Mouse (Mus musculus) forebrain, postnatal 0 days (tissue): Measurements from ENCODE around the gene Papola. TPM values are rescaled to one million over a fixed set of nuclear protein-coding genes. Genes with fewer than 3 reads are reported as not detected.

Experiments
- ATAC-seq: fragments of 200-750 bp; cut with Nextera tagmentation; 2 replicates; pipeline ENCODE4 v1.8.0; 2017; ENCODE audit warnings: mild to moderate bottlenecking, moderate library complexity
- DNase-seq: peaks from one replicate; pipeline ENCODE4 v3.0.0-alpha.2; 2015
- H3K27ac ChIP-seq: fragments of 300-500 bp; sonication (generic); 2 replicates; pipeline ENCODE4 v1.5.1; 2014; ENCODE audit warnings: low read depth, mild to moderate bottlenecking, antibody characterized with exemption, low read length, moderate library complexity, mixed read lengths
- H3K27me3 ChIP-seq: fragments of 300-500 bp; sonication (generic); 2 replicates; pipeline ENCODE4 v1.6.1; 2014; ENCODE audit warnings: mild to moderate bottlenecking, low read length, mixed read lengths; ENCODE audit not compliant: insufficient read depth
- H3K36me3 ChIP-seq: fragments of 300-500 bp; sonication (generic); 2 replicates; pipeline ENCODE4 v1.6.1; 2014; ENCODE audit warnings: mild to moderate bottlenecking, moderate library complexity; ENCODE audit not compliant: insufficient read depth
- H3K4me1 ChIP-seq: fragments of 300-500 bp; sonication (generic); 2 replicates; pipeline ENCODE4 v1.6.1; 2014; ENCODE audit warnings: antibody characterized with exemption; ENCODE audit not compliant: insufficient read depth
- H3K4me2 ChIP-seq: fragments of 300-500 bp; sonication (generic); 2 replicates; pipeline ENCODE4 v1.6.1; 2014; ENCODE audit warnings: low read depth, mild to moderate bottlenecking, moderate library complexity
- H3K4me3 ChIP-seq: fragments of 300-500 bp; sonication (generic); 2 replicates; pipeline ENCODE4 v1.5.1; 2014; ENCODE audit warnings: low read depth, low read length, mixed read lengths
- H3K9ac ChIP-seq: fragments of 300-500 bp; sonication (generic); 2 replicates; pipeline ENCODE4 v1.6.1; 2014; ENCODE audit warnings: mild to moderate bottlenecking
- H3K9me3 ChIP-seq: fragments of 300-500 bp; sonication (generic); 2 replicates; pipeline ENCODE4 v1.6.1; 2016; ENCODE audit warnings: low read length
- CTCF ChIP-seq: sonication (generic); IDR thresholded peaks from 2 replicates; pipeline ENCODE4 v1.5.1; 2016; ENCODE audit warnings: antibody characterized with exemption, control low read depth, low read depth
- whole genome bisulfite sequencing: fragments of 180-500 bp; shearing (Covaris S2); extraction: QIAGEN DNeasy Blood & Tissue Kit; methylation state at CpG from one replicate; pipeline ENCODE4 v1.1.7; 2014; 5-methylcytosine and 5-hydroxymethylcytosine counted together
- polyA plus RNA-seq: library from polyadenylated mRNA; unstranded; fragments of >200 nt; fragmentation: Nextera tagmentation; extraction: Ambion mirVana; gene quantifications from 2 replicates; pipeline ENCODE4 v1.2.1, GENCODE M21; 2015
- total RNA-seq: library from RNA; depleted of rRNA; stranded (reverse); fragments of >200 nt; gene quantifications from 2 replicates; pipeline ENCODE4 v1.2.3, GENCODE M21; 2014

Gene Papola
- total and polyA plus RNA-seq, 2 experiments from 2014 or later, result 110 to 131 TPM

DNA sequence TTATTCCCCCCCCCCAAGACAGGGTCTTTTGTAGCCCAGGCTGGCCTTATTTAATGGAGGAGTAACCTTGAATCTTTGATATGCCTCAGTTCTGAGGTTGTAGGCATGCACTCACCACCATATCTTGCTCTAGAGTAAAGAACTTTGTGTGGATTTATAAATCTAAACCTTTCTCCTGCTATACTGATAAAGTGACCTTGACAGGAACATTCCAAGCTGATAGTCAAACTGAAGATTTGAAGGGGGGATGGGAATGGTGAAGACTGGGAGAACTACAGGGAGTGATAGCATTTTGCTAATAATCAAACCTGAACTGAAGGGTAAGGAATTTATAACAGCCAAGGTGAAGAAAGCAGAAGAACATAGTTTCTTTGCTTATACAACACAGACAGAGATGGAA is 13.5 kb downstream of the Papola start:
- H3K36me3 ChIP-seq, result peaks cover 14% of the 10 kb centered on the region
- no peak overlapping the region for H3K27ac ChIP-seq
- ATAC-seq (no peak), DNase-seq (no peak)
- H3K4me3 ChIP-seq, result no peak overlapping the region
- no peaks in the 10 kb centered on the region for H3K9me3 ChIP-seq
- no peaks in the 10 kb centered on the region for H3K4me1 ChIP-seq
- TF ChIP-seq CTCF, result no peak
- H3K9ac ChIP-seq, result no peak overlapping the region
- H3K4me2 ChIP-seq, result no peak overlapping the region
- no peaks in the 10 kb centered on the region for H3K27me3 ChIP-seq

- Histone ChIP-seq H3K9ac (no peak overlapping the region), H3K36me3 (peaks cover 33% of the 10 kb centered on the region), H3K27ac (no peak overlapping the region), H3K27me3 (no peaks in the 10 kb centered on the region), H3K4me2 (no peak overlapping the region), H3K9me3 (no peaks in the 10 kb centered on the region), H3K4me3 (no peak overlapping the region), H3K4me1 (no peaks in the 10 kb centered on the region)
- WGBS, result 95% methylated on average over 3 of the region's 3 CpGs
- no peak for ATAC-seq
- DNase-seq, result no peak
- no peak for TF ChIP-seq CTCF
Observed at GRCm38 (mm10) chr12:105805790-105806189, 21.3 kb downstream of the Papola start.

GRCm38 (mm10) chr12:105806205-105806604 is 21.7 kb downstream of the Papola start:
- Histone ChIP-seq H3K27me3 (no peaks in the 10 kb centered on the region), H3K4me3 (no peak overlapping the region), H3K36me3 (peaks cover 34% of the 10 kb centered on the region), H3K27ac (no peak overlapping the region), H3K4me1 (no peaks in the 10 kb centered on the region), H3K4me2 (no peak overlapping the region), H3K9ac (no peak overlapping the region), H3K9me3 (no peaks in the 10 kb centered on the region)
- no peak for ATAC-seq
- 94% methylated on average over 3 of the region's 3 CpGs for WGBS
- TF ChIP-seq CTCF, result no peak
- DNase-seq, result no peak

GRCm38 (mm10) chr12:105807416-105807815 is 22.9 kb downstream of the Papola start:
- H3K27ac ChIP-seq, result no peak overlapping the region
- H3K9me3 ChIP-seq, result no peaks in the 10 kb centered on the region
- peaks cover 42% of the 10 kb centered on the region for H3K36me3 ChIP-seq
- H3K4me2 ChIP-seq, result no peak overlapping the region
- no peak overlapping the region for H3K4me3 ChIP-seq
- DNase-seq, result no peak
- H3K9ac ChIP-seq, result no peak overlapping the region
- 96% methylated on average over 7 of the region's 7 CpGs for WGBS
- no peak for ATAC-seq
- no peaks in the 10 kb centered on the region for H3K4me1 ChIP-seq
- no peaks in the 10 kb centered on the region for H3K27me3 ChIP-seq
- no peak for TF ChIP-seq CTCF

GRCm38 (mm10) chr12:105808945-105809344 is 24.5 kb downstream of the Papola start:
- DNase-seq, result no peak

DNA sequence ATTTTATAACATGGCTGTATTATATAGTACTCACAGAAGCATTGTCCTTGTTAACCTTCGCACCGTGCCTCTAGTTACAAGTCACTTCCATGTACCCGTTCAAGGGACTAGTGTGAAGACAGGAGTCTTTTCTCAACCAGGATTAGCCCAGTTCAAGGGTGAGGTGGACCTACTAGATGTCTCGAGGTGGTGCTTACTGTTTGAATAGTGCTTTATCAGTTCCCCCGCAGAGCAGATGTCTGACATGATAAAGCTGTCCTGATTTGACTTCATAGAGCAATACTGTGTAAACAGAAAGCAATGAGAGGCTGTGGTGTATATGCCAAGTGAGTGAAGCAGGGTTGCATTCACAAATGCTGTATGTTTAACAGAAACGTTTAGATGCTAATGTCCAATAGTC is 26.1 kb downstream of the Papola start:
- no peak for TF ChIP-seq CTCF
- Histone ChIP-seq H3K4me2 (no peak overlapping the region), H3K27me3 (no peaks in the 10 kb centered on the region), H3K36me3 (peaks cover 57% of the 10 kb centered on the region), H3K4me1 (no peaks in the 10 kb centered on the region), H3K27ac (no peak overlapping the region), H3K4me3 (no peak overlapping the region), H3K9ac (no peak overlapping the region), H3K9me3 (no peaks in the 10 kb centered on the region)
- ATAC-seq (no peak), DNase-seq (no peak)
- 88% methylated on average over 6 of the region's 6 CpGs for WGBS

More at GRCm38 (mm10) chr12:105808945-105809344, 24.5 kb downstream of the Papola start:
- H3K4me1 ChIP-seq, result no peaks in the 10 kb centered on the region
- H3K9ac ChIP-seq, result no peak overlapping the region
- no peak for TF ChIP-seq CTCF
- no peaks in the 10 kb centered on the region for H3K27me3 ChIP-seq
- ATAC-seq, result no peak
- no peak overlapping the region for H3K4me3 ChIP-seq
- no peak overlapping the region for H3K4me2 ChIP-seq
- 53% methylated on average over 3 of the region's 3 CpGs for WGBS
- H3K9me3 ChIP-seq, result no peaks in the 10 kb centered on the region
- H3K27ac ChIP-seq, result no peak overlapping the region
- H3K36me3 ChIP-seq, result peaks cover 51% of the 10 kb centered on the region

DNA sequence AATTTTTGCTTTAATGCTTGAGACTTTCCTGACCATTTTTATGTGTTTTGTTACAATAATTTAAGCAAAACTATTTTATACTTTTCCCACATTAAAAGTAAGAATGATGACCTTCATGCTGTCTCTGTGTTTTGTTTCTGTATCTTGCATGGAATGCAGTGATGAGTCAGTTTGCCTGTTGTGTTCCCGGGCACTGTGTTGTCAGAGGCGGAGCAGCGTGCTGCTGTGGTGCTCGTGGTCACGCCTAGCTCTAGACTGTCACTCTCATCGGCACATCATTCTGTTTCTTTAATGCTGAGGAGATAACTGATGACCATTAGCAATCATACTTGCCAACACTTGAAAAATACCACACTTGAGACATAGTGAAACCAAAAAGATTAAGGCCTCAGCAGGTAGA is 29.5 kb downstream of the Papola start:
- DNase-seq, result no peak
- Histone ChIP-seq H3K4me1 (no peaks in the 10 kb centered on the region), H3K4me2 (no peak overlapping the region), H3K36me3 (peaks cover 40% of the 10 kb centered on the region), H3K4me3 (no peak overlapping the region), H3K9ac (no peak overlapping the region), H3K27me3 (no peaks in the 10 kb centered on the region), H3K9me3 (no peaks in the 10 kb centered on the region), H3K27ac (no peak overlapping the region)
- TF ChIP-seq CTCF, result no peak
- no peak for ATAC-seq
- WGBS, result 92% methylated on average over 6 of the region's 6 CpGs

- Histone ChIP-seq H3K9me3 (no peaks in the 10 kb centered on the region), H3K4me2 (no peak overlapping the region), H3K9ac (no peak overlapping the region), H3K36me3 (peaks cover 64% of the 10 kb centered on the region), H3K4me1 (no peaks in the 10 kb centered on the region), H3K27me3 (no peaks in the 10 kb centered on the region), H3K27ac (no peak overlapping the region), H3K4me3 (no peak overlapping the region)
- ATAC-seq, result no peak
- DNase-seq, result no peak
- 82% methylated on average over 4 of the region's 4 CpGs for WGBS
- no peak for TF ChIP-seq CTCF
Observed at GRCm38 (mm10) chr12:105823472-105823871, 39.0 kb downstream of the Papola start.
